Mouse (Mus musculus) heart, adult 9 months (tissue): ENCODE data around the gene Taf9b.
A peak's percentile ranks its signal among the peaks of the same experiment; 100 is the strongest.
"Not testable (repeated sequence)": the region's sequence is repeated elsewhere in the genome, so short reads cannot be mapped to it uniquely, and the experiment has no call there.

Experiments used
- DNase-seq, 2 experiments: peaks; one replicate each; pipeline ENCODE4 v3.0.0; 2022; ENCODE audit warnings: low spot score in 2 of 2

Taf9b gene

DNA sequence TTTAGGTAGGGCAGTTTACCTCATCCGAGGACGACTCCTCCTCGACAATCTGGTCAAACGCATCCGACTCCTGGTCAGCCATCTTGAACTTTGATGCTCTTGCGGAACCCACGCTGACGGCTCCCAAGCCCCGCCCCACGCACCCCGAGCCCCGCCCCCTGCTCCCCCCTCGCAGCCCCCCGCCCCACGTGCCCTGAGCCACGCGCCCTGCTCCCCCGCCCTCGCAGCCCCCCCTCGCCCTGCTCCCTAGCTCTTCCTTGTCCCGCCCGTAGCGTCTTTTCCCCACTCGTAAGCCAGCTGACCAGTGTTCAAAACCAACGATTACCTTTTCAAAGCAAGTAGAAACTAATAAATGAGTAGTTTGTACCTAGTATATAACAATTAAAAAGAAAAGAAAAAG is at the start of gene Taf9b:
TSS of gene Taf9b (minus strand) at position 101 of the 400 bp plus-strand sequence.
- no peak for DNase-seq

DNA sequence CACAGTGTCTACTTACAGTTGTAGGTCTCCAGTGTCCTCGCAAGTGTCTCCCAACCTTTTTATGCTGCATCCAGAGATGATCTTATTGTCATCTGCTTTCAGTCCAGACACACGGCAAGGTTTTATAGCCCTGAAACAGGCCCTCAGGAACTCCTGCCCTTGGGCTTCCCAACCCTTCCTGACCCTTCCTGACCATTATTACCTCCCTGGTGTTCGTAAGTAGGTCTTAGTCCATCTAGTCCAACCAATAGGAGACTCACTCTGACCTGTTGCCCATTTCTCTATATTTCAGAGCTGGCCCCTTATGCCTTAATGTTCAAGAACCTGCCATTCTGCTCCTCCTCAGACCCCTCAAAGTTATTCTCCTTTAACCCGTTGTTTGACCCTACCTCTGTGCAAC is 34.3 kb upstream of the Taf9b start, which contains the start of gene Fnd3c2:
TSS of gene Fnd3c2 (minus strand) at position 101 of the 400 bp plus-strand sequence.
- DNase-seq = no peak

DNA sequence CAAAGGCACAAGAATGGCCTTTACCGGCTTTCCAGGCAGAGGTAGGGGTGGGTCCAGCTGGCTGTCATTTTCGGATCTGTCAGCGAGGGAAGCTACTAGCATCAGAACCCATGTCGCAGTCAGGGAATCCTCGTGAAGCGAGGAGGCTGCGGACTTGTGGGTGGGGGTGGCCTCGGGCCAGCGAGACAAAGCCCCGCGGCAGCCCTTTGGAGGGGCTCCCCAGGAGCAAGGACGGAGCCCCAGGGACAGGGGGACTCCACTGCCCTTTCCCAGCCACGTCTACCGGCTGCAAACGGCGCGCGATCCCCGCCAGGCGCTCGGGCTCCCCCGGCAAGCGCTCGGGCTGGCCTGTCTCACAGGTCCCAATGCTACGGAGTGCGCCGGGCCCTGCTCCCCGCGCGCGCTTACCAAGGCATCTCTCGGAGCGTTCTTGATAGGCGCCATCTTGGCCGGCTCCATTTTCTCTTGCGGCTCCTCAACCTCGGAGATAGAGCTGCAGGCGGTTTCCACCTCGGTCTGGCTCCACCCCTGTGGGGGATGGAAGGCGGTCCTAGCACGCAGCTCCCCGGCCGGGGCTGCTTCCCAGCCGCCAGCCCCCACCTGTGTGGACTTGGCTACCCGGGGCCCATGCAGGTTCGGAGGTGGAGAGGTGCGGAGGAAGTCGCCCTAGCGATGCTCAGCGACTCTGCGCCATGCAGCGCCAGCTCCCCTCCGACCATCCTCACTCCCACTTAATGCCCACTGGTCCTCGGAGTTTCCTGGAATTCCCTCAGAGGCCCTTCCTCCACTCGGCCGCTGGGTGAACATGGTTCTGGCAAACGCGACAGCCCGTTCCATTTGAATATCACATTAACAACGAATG is 1.6 kb downstream of the Taf9b start:
- DNase-seq = peak; percentile 61 to 67

DNA sequence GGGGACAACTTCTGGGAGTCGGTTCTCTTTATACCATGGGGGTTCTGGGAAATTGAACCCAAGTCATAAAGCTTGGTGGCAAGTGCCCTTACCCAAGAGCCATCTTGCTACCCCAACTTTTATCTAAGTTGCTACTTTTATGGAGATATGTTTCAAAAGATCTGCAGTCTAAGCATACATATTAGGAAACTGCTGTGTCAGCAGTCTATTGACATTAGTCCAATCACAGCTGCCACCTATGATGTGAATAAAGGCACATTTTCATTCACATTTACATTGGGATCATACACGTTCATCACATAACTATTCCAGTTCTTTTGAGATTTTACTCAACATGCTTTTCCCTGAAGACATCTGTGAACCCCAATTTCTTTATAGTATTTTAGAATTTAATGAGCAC is 11.9 kb downstream of the Taf9b start:
- DNase-seq = no peak

DNA sequence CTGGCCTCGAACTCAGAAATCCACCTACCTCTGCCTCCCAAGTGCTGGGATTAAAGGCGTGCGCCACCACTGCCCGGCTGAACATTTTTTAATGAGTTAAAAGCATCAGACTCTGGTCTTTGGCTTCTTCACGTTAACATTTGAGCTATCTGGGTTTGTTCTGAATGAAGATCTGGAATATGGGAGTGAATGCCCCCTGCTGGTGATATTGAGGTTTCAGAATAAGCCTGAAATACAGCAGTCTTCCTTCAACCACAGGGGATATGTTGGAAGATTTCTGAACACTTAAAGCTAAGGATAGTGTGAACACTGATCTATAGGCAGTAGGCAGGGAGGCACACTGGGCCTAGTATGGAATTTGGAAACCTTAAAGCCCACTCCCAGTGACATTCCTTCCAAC is 22.1 kb downstream of the Taf9b start:
- DNase-seq = no peak

DNA sequence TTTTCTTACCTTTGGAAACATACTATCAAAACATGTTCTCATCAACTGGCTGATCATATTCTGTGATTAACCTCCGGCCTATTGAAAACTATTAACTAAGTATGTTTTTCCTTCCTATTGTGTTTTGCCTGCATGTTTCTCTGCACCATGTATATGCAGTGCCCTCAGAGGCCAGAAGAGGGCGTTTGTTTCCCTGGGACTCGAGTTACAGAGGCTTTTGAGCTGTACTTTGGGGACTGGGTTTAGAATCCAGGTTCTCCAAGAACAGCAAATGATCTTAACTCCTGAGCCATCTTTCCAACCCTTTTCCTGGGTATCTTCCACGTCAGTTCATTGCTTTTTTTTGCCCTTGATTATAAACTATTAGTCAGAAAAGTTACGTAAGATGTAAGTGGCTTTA is 23.6 kb downstream of the Taf9b start:
- DNase-seq = no peak

DNA sequence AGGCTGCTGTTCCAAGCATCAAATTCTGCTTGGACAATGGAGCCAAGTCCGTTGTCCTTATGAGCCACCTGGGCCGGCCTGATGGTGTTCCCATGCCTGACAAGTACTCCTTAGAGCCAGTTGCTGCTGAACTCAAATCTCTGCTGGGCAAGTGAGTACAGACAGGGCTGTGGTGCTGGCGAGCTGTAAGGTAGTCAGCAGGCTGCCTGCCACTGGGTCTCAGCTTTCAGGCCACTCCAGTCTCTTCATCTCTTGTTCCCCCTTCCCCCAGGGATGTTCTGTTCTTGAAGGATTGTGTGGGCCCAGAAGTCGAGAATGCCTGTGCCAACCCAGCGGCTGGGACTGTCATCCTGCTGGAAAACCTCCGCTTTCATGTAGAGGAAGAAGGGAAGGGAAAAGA is 26.6 kb downstream of the Taf9b start:
- not testable (repeated sequence) for DNase-seq

DNA sequence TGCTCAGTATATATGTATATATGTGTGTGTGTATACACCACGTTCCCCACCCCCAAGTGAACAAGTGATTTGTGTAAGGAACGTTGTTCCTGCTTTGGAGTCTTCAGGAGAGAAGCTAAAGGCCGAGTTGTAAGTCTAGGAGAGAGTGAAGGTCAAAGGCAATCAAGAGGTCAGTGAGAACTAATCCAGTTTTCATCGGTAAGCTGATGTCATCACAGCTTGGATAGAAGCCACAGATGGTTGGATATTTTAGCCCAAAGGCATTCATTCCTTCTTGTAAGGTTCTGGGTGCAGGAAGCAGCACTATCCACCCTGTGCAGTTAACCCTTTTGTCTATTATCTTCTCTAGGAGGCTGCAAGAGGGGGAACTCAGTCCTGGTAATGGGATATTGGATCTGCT is 30.9 kb downstream of the Taf9b start:
- DNase-seq = no peak

DNA sequence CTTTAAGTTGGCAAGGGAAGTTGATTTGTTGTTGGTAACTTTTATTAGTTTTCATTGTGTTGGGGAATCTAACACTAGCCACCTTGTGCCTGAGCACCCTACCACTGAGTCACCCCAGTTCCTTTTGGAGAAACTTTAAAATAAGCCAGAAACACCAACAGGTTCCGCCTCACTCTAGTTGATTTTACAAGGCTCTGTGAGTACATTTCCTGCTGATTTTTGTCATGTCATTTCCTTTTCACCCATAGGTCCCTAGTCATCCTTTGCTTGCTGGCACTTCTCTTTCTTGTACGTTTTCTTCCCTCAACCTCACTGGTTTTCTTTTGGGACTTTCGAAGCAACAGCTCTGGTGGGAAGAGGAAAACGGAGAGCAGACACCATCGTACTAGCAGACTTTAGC is 31.6 kb downstream of the Taf9b start:
- no peak for DNase-seq

DNA sequence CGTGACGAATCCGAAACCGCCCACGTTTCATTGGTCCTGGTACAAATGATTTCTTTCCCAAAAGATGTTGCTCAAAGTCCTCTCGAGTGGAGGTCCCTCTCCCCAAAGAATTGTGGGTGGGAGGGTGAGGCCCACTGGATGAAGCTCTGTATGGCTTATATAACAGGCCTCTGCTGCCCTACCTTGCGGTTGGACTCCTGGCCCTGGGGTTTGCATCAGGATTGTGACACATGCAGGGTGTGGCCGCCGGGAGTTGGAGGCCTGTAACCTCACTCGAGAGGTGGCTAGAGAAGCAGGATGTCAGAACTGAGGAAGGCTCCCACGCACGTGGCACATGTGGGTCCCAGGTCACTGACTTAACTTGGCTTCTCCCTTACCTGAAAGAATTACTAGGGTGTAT is 33.2 kb downstream of the Taf9b start:
- peak in 1 of 2 experiments; percentile 21 for DNase-seq

DNA sequence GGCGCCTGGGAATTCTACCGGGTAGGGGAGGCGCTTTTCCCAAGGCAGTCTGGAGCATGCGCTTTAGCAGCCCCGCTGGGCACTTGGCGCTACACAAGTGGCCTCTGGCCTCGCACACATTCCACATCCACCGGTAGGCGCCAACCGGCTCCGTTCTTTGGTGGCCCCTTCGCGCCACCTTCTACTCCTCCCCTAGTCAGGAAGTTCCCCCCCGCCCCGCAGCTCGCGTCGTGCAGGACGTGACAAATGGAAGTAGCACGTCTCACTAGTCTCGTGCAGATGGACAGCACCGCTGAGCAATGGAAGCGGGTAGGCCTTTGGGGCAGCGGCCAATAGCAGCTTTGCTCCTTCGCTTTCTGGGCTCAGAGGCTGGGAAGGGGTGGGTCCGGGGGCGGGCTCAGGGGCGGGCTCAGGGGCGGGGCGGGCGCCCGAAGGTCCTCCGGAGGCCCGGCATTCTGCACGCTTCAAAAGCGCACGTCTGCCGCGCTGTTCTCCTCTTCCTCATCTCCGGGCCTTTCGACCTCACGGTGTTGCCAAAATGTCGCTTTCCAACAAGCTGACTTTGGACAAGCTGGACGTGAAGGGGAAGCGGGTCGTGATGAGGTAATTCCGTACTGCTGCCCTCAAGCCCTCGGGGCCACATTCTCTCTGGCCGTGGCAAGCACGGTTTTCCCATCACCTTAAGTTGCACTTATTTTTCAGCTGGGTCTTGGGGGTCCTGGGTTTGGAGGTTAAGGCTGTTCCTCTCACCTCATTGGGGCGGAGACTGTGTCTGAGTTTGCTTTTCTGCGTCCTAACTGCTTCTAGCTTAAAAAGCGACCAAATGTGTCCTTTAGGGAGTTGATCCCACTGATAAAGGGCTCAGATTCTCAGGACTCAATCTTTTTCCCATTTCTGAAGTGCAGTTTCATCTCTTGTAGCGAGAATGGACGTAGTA is 34.0 kb downstream of the Taf9b start, which contains the start of gene Pgk1:
TSS of gene Pgk1 (plus strand) at position 388 of the 937 bp plus-strand sequence.
- peak; percentile 87 to 97 for DNase-seq

DNA sequence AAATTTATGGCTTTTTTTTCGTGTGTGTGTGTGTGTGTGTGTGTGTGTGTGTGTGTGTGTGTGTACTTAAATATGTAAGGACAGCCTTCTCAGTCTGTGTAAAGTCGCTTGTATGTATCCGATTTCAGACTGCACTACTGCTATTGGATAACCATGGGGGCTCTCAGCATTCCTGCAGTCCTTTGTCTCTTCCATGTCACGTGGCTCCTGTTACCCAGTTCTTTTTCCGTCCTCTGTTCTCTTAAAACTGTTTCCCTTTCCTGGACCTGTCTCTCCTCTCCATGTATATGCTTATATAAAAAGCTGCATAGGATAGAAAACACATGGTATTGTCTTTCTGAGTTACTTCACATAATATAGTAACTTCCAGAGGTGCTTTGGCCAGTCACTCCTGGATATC is 35.3 kb downstream of the Taf9b start:
- DNase-seq = no peak

DNA sequence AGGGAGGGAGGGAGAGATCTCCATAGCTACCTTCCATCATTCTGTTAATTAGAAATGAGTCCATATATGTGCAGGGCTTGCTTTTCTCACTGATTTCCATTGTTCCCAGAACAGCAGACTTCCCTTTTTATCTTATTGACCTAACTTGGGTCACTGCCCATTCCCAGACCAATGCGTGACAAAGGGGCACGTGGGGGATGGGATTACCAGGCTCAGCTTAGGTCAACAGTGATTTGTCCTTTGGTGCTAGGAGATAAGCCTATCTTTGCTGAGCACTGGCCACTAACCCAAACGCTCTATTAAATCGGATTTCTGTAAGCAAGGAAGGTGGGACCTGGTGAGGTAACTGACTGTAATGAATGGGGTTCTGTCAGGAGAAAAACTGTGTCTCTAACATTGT is 36.7 kb downstream of the Taf9b start:
- no peak for DNase-seq

DNA sequence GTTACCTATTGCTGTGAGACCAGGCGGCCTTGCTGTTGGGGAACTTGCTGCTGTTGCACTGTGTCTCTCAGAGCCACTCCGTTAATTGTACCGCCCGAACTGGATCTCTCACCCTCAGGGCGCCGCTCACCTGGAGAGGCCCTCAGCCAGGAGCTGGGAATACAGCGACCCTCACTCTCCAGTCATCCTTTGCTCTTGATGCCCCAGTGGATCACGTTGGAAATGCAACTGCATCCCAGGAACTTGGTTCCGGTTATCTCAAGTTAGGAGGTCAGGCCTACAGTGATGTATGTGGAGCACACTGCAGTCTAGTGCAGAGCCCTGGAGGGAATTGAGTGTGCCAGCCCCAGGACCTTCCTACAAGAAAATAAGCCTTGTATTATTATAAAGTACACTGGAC is 44.6 kb downstream of the Taf9b start:
- no peak for DNase-seq

DNA sequence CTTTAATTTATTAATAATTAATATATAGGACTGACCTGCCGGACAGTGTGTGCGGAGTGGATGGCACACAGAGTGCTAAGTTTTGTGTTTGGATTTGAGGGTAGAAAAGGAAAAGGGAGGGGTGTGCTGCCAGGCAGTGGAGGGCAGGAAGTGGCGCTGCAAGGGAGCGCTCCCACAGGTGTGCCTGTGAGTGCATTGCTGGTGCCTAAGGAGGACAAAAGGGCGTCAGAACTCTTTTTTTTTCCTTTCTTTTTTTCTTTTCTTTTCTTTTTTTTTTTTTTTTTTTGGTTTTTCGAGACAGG is 49.2 kb downstream of the Taf9b start:
- DNase-seq = no peak

DNA sequence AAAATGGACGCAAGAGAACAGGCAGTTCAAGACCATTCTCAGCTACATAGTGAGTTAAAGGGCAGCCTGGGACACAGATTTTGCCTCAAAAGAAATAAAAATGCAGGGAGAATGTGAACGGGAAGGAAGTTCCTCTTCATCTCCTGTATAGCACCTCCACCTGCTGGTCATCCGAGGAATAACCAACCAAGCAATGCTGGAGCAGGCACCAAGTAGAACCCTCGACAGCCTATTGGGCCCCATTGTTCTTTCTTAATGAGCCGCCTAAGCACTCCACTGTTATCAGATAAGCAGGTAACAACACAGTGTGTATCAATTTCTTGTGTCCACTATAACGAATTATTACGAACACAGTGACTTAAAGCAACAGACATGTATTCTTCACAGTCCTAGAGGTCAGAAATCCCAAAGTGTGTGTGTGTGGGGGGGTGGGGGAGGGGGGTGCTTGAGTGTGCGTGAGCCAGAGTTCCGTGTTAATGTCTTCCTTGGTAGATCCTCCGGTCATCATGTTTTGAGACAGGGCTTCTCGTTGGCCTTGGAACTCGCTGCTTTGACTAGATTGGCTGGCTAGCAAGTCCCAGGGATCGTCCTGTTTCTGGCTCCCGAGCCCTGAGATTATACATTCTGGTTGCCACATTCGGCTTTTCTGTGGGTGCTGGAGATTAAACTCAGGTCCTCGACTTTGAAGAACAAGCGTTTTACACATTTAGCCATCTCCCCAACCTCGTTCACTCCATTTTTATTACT is 49.7 kb downstream of the Taf9b start:
- peak; percentile 18 to 39 for DNase-seq

DNA sequence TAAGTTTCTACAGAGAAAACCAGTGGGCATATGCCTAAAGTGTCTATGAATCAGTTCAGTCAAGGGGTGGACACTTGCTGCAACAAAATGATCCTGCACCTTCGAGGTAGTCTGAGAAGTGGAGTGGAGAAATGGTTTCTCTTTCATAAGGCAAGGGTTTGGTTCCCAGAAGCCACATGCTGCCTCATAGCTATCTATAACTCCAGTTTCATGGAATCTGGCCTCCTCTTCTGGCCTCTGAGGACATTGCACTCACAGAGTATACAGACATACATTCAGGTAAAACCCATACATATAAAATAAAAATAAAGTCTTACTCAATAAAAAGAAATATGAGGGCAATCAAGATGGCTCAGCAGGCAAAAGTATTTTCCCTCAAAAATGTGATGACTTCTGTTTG is 55.9 kb downstream of the Taf9b start:
- DNase-seq = no peak

DNA sequence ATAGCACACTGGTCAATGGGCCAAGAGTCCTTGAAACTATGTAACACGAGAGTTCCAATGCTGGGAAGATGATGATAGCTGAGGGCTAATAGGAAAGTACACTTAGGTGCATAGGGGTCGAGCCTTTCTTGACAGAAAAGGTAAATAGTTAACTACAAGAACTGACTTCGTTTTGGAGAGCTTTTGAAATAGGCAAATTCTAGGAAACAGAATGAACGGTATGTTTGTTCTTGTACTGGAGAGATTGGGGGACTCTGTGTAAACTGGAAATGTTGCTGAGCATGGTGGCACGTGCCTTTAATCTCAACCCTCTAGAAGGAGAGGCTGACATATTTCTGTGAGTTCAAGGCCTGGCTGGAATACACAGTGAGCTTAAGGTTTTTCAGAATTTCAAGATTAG is 56.4 kb downstream of the Taf9b start:
- no peak for DNase-seq

DNA sequence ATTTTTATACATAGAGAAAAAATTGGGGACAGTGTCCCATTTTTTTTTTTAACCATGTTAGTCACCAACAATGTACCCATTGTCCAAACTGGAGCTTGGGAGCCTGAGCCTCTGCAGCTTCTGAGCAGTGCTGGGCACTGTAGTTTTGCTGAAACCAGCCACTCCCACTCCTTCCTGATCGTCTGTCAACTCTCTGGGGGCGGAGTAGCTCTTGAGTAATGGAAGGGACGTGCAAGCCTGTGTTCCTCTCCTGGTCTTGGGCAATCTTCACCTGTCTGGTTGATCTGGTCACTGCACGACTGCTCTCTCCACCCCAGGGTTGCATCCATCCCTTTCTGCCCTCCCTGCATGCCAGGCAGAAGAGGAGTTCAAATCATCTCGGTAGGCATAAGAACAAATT is 57.0 kb downstream of the Taf9b start:
- no peak for DNase-seq
